Mouse (Mus musculus) adrenal gland, postnatal 14 days (tissue): ENCODE measurements at regions not wholly inside any gene's neighbourhood (a gene's known extent, or its start where the extent isn't known, plus 50 kb on each side); places are given as distances from the start of the nearest gene placed in this dataset.
"Not testable (repeated sequence)": the region's sequence is repeated elsewhere in the genome, so short reads cannot be mapped to it uniquely, and the experiment has no call there.

Experiments used
- DNase-seq: peaks from one replicate; pipeline ENCODE4 v3.0.0; 2021; ENCODE audit warnings: mixed read lengths

DNA sequence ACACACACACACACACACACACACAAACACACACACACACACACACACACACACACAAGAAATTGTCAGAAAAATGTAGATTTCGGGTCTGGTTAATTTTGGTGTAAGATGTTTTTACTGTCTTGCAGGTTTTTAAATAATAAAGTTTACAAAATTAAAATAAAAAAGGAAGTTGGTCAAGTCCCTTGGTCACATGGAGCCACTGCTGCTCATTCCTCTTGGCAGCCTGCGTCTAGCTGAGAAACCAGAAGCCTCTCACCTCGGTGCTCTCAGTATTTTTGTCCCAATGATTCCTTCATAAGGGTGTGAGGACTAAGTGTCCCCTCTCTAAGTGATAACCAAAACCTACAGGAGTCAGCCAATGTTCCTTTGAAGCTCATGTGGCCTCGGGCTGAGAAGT lies 76.8 kb upstream of the Smg1 start:
- DNase-seq: no peak

DNA sequence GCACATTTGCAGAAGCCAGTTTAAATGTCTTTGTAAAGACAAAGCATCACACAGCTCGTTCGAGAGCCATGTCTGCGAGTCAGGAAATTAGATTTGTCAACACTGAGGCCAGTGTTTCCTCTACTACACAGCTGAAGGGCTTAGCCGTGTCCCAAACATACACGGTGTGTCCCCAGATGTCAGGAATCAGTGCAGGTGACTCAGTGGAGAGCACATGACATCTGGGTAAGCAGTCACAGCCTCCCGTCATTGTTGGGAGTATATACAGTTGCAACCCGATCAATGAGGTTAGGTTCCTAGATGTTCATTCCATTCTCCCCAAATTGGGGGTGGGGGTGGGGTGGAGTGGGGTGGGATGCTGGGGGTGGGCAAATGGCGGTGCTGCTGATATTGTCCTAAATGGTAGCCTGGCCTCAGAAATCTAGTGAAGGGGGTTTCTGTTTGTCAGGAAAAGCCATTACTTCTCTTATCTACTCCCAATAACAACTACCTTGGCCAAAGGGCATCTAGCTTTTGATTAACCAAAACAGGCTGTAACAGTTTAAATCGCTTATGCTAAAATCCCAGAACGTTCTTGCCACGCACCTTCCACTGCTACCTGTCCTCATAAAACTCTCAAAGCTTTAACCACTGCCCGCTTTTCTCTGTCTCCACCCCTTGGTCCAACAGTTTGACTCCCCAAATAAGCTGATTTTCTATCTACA lies 75.1 kb upstream of the Smg1 start:
- DNase-seq: no peak

DNA sequence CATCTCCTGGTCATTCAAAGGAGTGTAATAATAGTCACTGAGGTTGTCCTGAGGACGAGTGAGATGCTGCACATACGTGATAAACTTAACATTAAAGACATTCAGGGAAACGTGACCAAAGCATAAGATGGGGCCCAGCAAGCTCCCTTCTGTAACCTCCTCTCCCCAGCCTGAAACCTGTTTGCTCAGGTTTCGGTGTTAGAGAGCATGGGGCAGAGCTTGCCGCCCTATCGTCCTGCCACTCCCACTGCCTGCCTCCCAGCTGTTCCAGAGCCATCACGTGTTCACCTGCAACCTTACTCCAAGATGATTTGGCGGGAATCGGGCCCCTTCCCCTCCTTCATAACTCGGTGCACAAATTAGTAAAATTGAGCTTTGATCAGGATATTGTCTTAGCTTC lies 71.4 kb upstream of the Smg1 start:
- DNase-seq: not testable (repeated sequence)

DNA sequence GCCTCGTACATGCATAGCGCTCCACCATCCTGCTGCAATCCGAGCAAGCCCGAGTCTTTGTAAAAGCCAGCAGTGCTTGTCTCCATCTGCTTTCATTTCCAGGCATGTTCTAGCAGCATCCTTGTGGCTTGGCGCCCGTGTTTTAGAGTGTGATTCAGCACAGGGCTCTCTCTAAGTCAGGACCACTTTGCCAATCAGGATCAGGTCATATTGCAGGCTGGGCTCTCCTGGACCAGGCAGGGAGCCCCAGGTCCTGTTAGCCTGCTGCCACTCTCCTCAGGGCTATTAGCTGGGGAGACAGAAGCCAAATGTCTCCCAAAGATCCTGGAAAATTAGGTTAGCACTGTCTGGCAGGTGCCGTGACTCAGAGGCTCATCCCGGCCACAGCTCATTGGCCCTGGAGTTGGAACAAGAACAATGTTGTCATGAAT lies 70.8 kb upstream of the Smg1 start:
- DNase-seq: peak; percentile 27

DNA sequence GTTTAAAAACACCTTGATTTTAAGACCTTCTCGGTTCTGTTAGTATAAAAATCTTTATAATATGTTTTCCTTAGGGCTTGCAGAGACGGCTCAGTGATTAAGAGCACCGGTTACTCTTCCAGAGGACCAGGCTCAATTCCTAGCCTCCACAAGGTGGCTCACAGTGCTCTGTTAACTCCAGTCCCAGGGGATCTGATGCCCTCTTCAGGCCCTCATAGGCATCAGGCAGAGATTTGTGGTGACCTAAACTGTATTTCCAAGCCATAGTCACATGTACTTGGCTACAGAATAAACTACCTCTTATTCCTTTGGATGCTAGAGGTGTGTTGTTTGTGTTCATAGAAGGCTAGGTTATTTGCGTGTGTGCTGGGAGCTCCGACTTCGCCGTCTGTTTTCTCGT lies 70.3 kb upstream of the Smg1 start:
- DNase-seq: no peak

DNA sequence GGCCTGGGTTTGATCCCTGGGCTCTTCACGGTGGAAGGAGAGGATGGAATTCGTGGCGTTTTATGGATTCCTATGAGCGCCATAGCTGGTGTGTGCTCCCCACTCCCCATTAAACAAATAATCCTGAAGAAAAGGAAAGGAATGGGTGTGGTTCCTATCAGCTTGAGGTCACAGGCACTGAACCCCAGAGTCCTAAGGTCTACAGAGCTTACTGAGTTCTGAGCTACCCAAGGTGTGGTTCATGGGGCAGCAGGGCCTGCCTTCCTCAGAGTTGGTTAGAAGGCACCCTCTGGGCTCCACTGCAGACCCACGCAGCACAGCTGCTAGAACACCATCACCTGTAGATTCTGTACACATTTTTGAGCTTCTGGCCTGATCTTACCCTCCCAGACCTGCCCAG lies 66.3 kb upstream of the Smg1 start:
- no peak for DNase-seq

DNA sequence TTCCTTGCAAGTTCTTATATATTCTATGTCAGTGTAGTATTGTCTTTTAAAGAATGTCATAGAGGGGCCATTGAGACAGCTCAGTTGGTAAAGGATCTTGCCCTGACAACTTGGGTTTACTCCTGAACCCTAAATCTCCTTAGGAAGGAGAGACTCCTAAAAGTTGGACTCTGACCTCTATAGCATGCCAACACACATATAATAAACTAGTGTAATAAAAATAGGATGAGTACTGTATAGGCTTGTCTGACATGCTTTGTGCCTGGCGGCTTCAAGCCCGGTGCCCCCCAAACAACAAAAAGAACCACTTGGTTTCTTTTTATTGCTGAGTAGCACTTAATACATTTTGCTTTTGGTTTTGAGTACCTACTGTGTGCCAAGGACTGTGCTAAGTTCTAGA lies 65.4 kb upstream of the Smg1 start:
- no peak for DNase-seq

DNA sequence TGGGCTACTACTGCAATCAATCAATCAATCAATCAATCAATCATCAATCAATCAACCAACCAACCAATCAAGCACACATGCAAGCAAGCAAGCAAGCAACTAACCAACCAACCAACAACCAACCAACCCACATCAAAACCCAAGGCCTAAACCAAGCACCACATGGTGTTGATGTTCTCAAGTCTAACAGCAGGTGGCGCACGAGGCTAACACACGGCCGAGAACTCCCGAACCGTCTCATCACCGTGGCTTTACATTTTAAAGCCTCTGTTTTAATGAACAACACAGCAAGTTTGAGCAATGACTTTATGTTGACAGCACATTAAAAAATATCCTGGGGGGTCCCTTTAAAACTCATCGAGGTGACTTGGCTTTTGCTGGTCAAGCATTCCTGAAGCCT lies 61.3 kb upstream of the Smg1 start:
- DNase-seq: peak; percentile 84

DNA sequence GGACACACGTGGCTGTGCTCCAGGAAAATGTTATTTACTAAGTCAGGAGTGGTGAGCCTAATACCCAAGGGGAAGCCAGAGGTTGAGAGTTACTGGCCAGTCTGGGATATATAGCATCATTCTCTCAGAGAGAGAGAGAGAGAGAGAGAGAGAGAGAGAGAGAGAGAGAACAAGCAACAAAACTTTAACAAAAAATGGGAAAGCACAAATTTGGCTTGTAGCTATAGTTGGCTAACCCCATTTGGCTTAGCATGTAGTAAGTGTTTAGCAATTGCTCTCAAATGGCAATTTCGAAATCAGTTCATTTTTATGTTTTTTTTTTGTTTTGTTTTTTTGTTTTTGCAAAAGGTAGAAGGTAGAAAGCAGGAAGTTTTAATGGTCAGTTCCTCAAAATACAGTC lies 60.9 kb upstream of the Smg1 start:
- no peak for DNase-seq

DNA sequence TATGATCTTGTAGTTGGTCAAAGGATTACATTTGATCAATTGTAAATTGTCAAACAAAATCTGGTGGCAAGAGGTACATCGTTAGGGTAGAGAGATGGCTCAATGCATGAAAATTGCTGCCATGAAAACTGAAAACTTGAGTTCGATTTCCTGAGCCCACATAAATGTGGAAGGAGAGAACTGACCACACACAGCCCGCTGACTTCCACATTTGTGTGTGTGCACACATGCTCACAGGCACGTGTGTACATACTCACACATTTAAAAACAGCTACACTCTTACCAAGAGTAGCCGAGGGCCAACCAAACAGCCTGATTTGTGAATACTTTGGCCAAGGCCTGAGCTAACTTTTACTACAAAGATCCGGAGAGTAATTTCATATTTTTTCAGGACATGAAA lies 60.5 kb upstream of the Smg1 start:
- DNase-seq: no peak

DNA sequence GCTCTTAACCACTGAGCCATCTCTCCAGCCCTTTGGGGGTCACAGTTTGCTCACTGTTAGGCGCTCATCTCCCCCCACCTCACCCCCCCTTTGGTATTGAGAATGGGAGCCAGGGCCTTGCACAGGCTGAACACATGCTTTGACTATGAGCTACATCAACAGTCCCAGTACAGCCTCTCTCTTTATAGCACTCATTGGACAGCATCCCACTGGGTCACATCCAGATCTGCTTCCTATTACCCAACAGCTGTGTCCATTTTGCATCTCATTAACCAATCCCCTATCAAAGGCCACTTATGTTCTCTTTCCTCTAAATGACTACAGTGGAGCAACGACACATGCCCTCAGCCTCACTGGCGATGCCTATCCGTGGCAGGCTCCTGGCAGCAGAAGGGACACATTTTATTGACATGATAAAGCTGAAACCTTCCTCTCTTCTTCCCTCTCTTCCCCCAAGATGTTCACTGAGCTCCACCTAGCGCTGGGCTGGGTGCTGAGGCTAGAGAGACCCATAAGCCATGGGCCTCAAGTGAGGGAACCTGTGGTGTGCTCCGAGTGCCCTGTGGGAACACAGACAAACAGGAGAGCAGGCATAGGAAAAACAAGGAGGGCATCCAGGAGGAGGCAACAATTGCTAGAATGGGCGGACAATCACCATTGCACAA lies 57.3 kb upstream of the Smg1 start:
- peak; percentile 35 for DNase-seq

DNA sequence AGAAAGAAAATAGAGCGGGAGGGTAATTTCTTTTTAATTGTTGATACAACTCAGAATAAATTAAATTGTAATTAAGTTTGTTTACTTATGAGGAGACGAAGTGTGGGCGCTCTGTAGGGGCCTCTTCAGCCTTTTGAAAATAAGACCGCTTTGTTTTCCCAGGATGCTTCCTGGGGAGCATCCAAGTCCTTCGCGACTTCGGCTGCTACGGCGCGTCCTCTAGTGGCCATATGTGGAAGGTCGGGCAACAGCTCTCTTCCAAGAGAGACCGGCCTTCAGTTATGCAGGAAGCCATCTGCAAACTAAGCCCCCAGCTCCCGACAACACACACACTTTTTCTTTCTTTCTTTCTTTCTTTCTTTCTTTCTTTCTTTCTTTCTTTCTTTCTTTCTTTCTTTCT lies 54.1 kb upstream of the Smg1 start:
- DNase-seq: peak; percentile 89

DNA sequence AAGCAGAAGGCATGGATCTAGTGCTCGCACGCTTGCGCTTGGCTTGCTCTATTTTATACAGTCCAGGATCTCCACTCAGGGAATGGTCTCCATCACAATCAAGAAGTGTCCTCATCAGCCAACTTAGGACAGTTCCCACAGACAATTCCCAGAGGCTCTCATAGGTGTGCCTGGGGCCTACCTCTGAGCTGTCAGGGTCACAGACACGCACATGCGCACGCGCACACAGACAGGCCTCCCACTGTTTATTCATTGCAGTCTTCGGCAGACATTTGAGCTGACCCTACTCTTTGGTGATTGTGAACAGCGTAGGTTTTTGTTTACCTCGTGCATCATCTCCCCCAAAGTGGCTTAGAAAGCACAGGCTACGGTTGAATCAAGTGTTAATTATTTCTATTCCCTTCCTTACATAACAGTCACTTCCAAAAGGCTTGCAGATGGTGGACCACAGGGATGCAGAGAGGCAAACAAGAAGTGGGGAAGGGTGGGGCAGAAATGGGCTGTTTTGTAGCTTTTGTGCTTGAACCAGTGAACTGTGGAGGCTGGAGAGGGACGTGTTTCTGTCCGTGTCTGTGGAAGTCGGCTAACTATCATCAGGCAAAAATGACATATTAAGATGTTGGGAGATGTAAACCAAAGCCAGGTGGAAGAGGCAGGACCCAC lies 53.5 kb upstream of the Smg1 start:
- no peak for DNase-seq

DNA sequence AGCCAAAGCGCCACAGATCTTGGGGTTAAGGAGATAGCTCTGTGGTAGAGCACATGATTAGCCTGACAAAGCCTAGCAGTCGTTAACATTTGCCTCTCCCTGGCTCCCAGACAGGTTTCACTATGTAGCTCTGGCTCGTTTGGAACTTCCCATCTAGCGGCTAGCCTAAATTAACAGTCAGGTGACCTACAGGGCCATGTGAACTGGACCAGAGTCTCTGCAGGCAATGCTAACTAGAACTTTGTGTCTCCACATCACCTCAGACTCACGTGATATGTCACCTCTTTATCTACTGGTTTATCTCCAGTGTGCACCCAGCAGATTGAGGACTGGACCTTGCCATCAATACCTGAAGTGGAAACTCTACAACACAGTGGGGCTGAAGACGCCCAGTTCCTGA lies 52.4 kb upstream of the Smg1 start:
- no peak for DNase-seq

DNA sequence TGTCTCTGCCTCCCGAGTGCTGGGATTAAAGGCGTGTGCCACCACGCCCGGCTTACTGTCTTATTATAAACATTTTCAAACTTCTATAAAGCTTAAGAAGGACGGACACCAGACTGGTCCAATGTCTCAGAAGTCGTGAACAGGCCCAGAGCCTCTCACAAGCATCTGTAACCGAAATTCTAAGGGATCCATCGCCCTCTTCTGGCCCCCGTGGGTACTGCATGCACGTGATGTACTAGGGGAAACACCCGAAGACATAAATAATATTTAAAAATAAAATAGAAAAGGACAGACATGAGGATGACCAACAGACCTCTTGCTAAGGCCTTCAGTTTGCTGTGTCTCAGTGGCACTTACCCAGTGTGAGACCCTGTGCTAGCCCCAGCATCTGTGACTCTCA lies 51.8 kb upstream of the Smg1 start:
- DNase-seq: peak; percentile 51

DNA sequence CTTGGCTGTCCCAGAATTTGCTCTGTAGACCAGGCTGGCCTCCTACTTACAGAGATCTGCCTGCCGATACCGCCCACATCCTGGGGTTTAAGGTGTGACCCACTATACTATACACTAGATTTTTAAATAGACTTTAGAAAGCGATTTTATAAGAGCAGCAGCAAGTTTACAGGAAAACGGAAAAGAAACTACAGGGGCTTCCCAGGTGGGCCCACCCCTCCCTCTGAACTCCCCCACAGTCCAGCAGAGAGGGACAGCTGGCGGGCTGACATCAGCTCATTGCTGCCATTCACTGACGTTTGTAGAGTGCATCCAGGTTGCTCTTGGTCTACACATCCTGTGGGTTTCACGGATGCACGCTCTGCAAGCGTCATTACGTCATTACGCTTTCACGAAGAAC lies 51.2 kb upstream of the Smg1 start:
- no peak for DNase-seq
